Mouse (Mus musculus): ENCODE measurements around the gene Esrrg. TPM values are rescaled to one million over a fixed set of nuclear protein-coding genes. Genes with fewer than 3 reads are reported as not detected.
A peak's percentile ranks its signal among the peaks of the same experiment; 100 is the strongest.

Esrrg gene
- total RNA-seq, 1 experiment from 2014 or later = not detected

GRCm38 (mm10) chr1:187809546-187809945, 201.0 kb downstream of the Esrrg start:
- no peak for ATAC-seq (replicated peaks; ENCODE audit: low read depth, poor library complexity, severe bottlenecking)

- ATAC-seq (replicated peaks; ENCODE audit: low read depth, poor library complexity, severe bottlenecking) = no peak
Measured at GRCm38 (mm10) chr1:187819406-187819805, 210.8 kb downstream of the Esrrg start.

GRCm38 (mm10) chr1:187821368-187821811, 212.8 kb downstream of the Esrrg start:
- no peak for ATAC-seq (replicated peaks; ENCODE audit: low read depth, poor library complexity, severe bottlenecking)

- no peak for ATAC-seq (replicated peaks; ENCODE audit: low read depth, poor library complexity, severe bottlenecking)
Measured at GRCm38 (mm10) chr1:187823351-187823750, 214.8 kb downstream of the Esrrg start.

GRCm38 (mm10) chr1:187825421-187826097, 217.0 kb downstream of the Esrrg start:
- no peak for ATAC-seq (replicated peaks; ENCODE audit: low read depth, poor library complexity, severe bottlenecking)

- no peak for ATAC-seq (replicated peaks; ENCODE audit: low read depth, poor library complexity, severe bottlenecking)
Measured at GRCm38 (mm10) chr1:187826140-187826539, 217.5 kb downstream of the Esrrg start.

- ATAC-seq (replicated peaks; ENCODE audit: low read depth, poor library complexity, severe bottlenecking) = no peak
Measured at GRCm38 (mm10) chr1:187826869-187827268, 218.3 kb downstream of the Esrrg start.

- no peak for ATAC-seq (replicated peaks; ENCODE audit: low read depth, poor library complexity, severe bottlenecking)
Measured at GRCm38 (mm10) chr1:187830937-187831336, 222.3 kb downstream of the Esrrg start.

GRCm38 (mm10) chr1:187832851-187833250, 224.3 kb downstream of the Esrrg start:
- no peak for ATAC-seq (replicated peaks; ENCODE audit: low read depth, poor library complexity, severe bottlenecking)

GRCm38 (mm10) chr1:187834576-187834975, 226.0 kb downstream of the Esrrg start:
- ATAC-seq (replicated peaks; ENCODE audit: low read depth, poor library complexity, severe bottlenecking) = no peak

- no peak for ATAC-seq (replicated peaks; ENCODE audit: low read depth, poor library complexity, severe bottlenecking)
Measured at GRCm38 (mm10) chr1:187836384-187836783, 227.8 kb downstream of the Esrrg start.

- ATAC-seq (replicated peaks; ENCODE audit: low read depth, poor library complexity, severe bottlenecking) = no peak
Measured at GRCm38 (mm10) chr1:187836876-187837275, 228.3 kb downstream of the Esrrg start.

- no peak for ATAC-seq (replicated peaks; ENCODE audit: low read depth, poor library complexity, severe bottlenecking)
Measured at GRCm38 (mm10) chr1:187841629-187842028, 233.0 kb downstream of the Esrrg start.

- ATAC-seq (replicated peaks; ENCODE audit: low read depth, poor library complexity, severe bottlenecking) = no peak
Measured at GRCm38 (mm10) chr1:187842702-187843101, 234.1 kb downstream of the Esrrg start.

GRCm38 (mm10) chr1:187854148-187854547, 245.6 kb downstream of the Esrrg start:
- no peak for ATAC-seq (replicated peaks; ENCODE audit: low read depth, poor library complexity, severe bottlenecking)

GRCm38 (mm10) chr1:187862339-187862738, 253.7 kb downstream of the Esrrg start:
- ATAC-seq (replicated peaks; ENCODE audit: low read depth, poor library complexity, severe bottlenecking) = no peak

GRCm38 (mm10) chr1:187868427-187868826, 259.8 kb downstream of the Esrrg start:
- ATAC-seq (replicated peaks; ENCODE audit: low read depth, poor library complexity, severe bottlenecking) = peak; percentile 42; the same call in 1 of the 2 replicates

- no peak for ATAC-seq (replicated peaks; ENCODE audit: low read depth, poor library complexity, severe bottlenecking)
Measured at GRCm38 (mm10) chr1:187872208-187872607, 263.6 kb downstream of the Esrrg start.

- no peak for ATAC-seq (replicated peaks; ENCODE audit: low read depth, poor library complexity, severe bottlenecking)
Measured at GRCm38 (mm10) chr1:187872744-187873143, 264.2 kb downstream of the Esrrg start.

GRCm38 (mm10) chr1:187873770-187874169, 265.2 kb downstream of the Esrrg start:
- ATAC-seq (replicated peaks; ENCODE audit: low read depth, poor library complexity, severe bottlenecking) = no peak

GRCm38 (mm10) chr1:187887270-187887669, 278.7 kb downstream of the Esrrg start:
- ATAC-seq (replicated peaks; ENCODE audit: low read depth, poor library complexity, severe bottlenecking) = no peak

- no peak for ATAC-seq (replicated peaks; ENCODE audit: low read depth, poor library complexity, severe bottlenecking)
Measured at GRCm38 (mm10) chr1:187888142-187888541, 279.6 kb downstream of the Esrrg start.

Measured in common myeloid progenitor, adult 5-6 weeks (primary cell).